Mouse (Mus musculus) MEL (cell line): ENCODE results near the gene Mgat1. TPM values are rescaled to one million over a fixed set of nuclear protein-coding genes. Genes with fewer than 3 reads are reported as not detected.

Experiments used
- DNase-seq: peaks from one replicate; pipeline ENCODE4 v3.0.0; 2011; ENCODE audit warnings: low read depth, low spot score
- H3K27ac ChIP-seq: 2 replicates; pipeline ENCODE4 v1.5.1; 2012; ENCODE audit warnings: low read depth, mild to moderate bottlenecking, control low read depth, low read length, moderate library complexity; ENCODE audit not compliant: control insufficient read depth
- H3K27me3 ChIP-seq, 2 experiments: fragments of 150-350 bp in 1 of 2; sonication (generic) in 1 of 2; 2 replicates each; pipeline ENCODE4 v1.6.1; 2012; ENCODE audit warnings: low read length in 2 of 2, mild to moderate bottlenecking in 2 of 2, improper control_type of control experiment in 1 of 2, moderate library complexity in 1 of 2; ENCODE audit not compliant: insufficient read depth in 2 of 2, control insufficient read depth in 1 of 2
- H3K36me3 ChIP-seq, 2 experiments: 2 replicates each; pipeline ENCODE4 v1.6.1; 2012 to 2014; ENCODE audit warnings: low read length in 2 of 2, improper control_type of control experiment in 1 of 2, inconsistent platforms in 1 of 2, mild to moderate bottlenecking in 1 of 2; ENCODE audit not compliant: insufficient read depth in 2 of 2, control insufficient read depth in 1 of 2
- H3K4me1 ChIP-seq, 2 experiments: fragments of 150-350 bp in 1 of 2; sonication (generic) in 1 of 2; 2 replicates each; pipeline ENCODE4 v1.6.1; 2012; ENCODE audit warnings: low read length in 2 of 2, improper control_type of control experiment in 1 of 2, mild to moderate bottlenecking in 1 of 2; ENCODE audit not compliant: insufficient read depth in 2 of 2, control insufficient read depth in 1 of 2
- H3K4me3 ChIP-seq, 2 experiments: fragments of 150-350 bp in 1 of 2; sonication (generic) in 1 of 2; 2 replicates each; pipeline ENCODE4 v1.5.1; 2012; ENCODE audit warnings: low read depth in 2 of 2, low read length in 2 of 2, mild to moderate bottlenecking in 2 of 2, moderate library complexity in 2 of 2, control low read depth in 1 of 2, improper control_type of control experiment in 1 of 2; ENCODE audit not compliant: control insufficient read depth in 1 of 2, insufficient read depth in 1 of 2
- H3K79me2 ChIP-seq: 2 replicates; pipeline ENCODE4 v1.6.1; 2012; ENCODE audit warnings: mild to moderate bottlenecking, low read length, moderate library complexity; ENCODE audit not compliant: control insufficient read depth, poor library complexity, insufficient read depth
- H3K9ac ChIP-seq: 2 replicates; pipeline ENCODE4 v1.6.1; 2012; ENCODE audit warnings: low read depth, mild to moderate bottlenecking, control low read depth, low read length, moderate library complexity; ENCODE audit not compliant: control insufficient read depth, poor library complexity, severe bottlenecking
- H3K9me3 ChIP-seq: fragments of 150-350 bp; sonication (generic); replicated peaks from 2 replicates; pipeline ENCODE4 v1.6.1; 2012; ENCODE audit warnings: mild to moderate bottlenecking, low read length, improper control_type of control experiment, moderate library complexity; ENCODE audit not compliant: insufficient read depth
- BHLHE40 ChIP-seq: IDR thresholded peaks from 2 replicates; pipeline ENCODE4 v1.6.1; 2012; ENCODE audit warnings: low read depth, mild to moderate bottlenecking, inconsistent platforms, low read length, improper control_type of control experiment, borderline replicate concordance
- CHD2 ChIP-seq: IDR thresholded peaks from 2 replicates; pipeline ENCODE4 v1.6.1; 2011; ENCODE audit warnings: low read length, improper control_type of control experiment
- ELF1 ChIP-seq: IDR thresholded peaks from 2 replicates; pipeline ENCODE4 v1.6.1; 2014; ENCODE audit warnings: low read depth, mild to moderate bottlenecking, inconsistent platforms, low read length, improper control_type of control experiment, moderate library complexity
- GABPA ChIP-seq: IDR thresholded peaks from 2 replicates; pipeline ENCODE4 v1.6.1; 2012; ENCODE audit warnings: low read depth, mild to moderate bottlenecking, inconsistent platforms, low read length, improper control_type of control experiment, moderate library complexity
- HCFC1 ChIP-seq: IDR thresholded peaks from 2 replicates; pipeline ENCODE4 v1.6.1; 2012; ENCODE audit warnings: low read depth, mild to moderate bottlenecking, inconsistent platforms, low read length, improper control_type of control experiment, moderate library complexity
- MAX ChIP-seq: IDR thresholded peaks from 2 replicates; pipeline ENCODE4 v1.6.1; 2011; ENCODE audit warnings: low read length, improper control_type of control experiment
- MEF2A ChIP-seq: IDR thresholded peaks from 2 replicates; pipeline ENCODE4 v1.6.1; 2014; ENCODE audit warnings: low read depth, mild to moderate bottlenecking, inconsistent platforms, low read length, improper control_type of control experiment; ENCODE audit not compliant: poor library complexity, insufficient replicate concordance, severe bottlenecking; ENCODE audit errors: extremely low read depth
- MXI1 ChIP-seq: IDR thresholded peaks from 2 replicates; pipeline ENCODE4 v1.6.1; 2011; ENCODE audit warnings: mild to moderate bottlenecking, low read depth, low read length, improper control_type of control experiment
- MYC ChIP-seq: IDR thresholded peaks from 2 replicates; pipeline ENCODE4 v1.6.1; 2011; ENCODE audit warnings: low read depth, mild to moderate bottlenecking, low read length, improper control_type of control experiment, moderate library complexity
- POLR2AphosphoS5 ChIP-seq: IDR thresholded peaks from 2 replicates; pipeline ENCODE4 v1.6.1; 2012; ENCODE audit warnings: low read depth, borderline replicate concordance, mild to moderate bottlenecking, inconsistent platforms, low read length, moderate library complexity, mixed read lengths
- SIN3A ChIP-seq: IDR thresholded peaks from 2 replicates; pipeline ENCODE4 v1.6.1; 2012; ENCODE audit warnings: low read length, improper control_type of control experiment, inconsistent platforms
- TBP ChIP-seq: IDR thresholded peaks from 2 replicates; pipeline ENCODE4 v1.8.0; 2011; ENCODE audit warnings: low read depth, low read length, improper control_type of control experiment
- TCF12 ChIP-seq: IDR thresholded peaks from 2 replicates; pipeline ENCODE4 v1.6.1; 2014; ENCODE audit warnings: low read depth, mild to moderate bottlenecking, inconsistent platforms, low read length, improper control_type of control experiment, moderate library complexity
- USF1 ChIP-seq: IDR thresholded peaks from 2 replicates; pipeline ENCODE4 v1.6.1; 2014; ENCODE audit warnings: low read depth, mild to moderate bottlenecking, inconsistent platforms, low read length, improper control_type of control experiment, moderate library complexity
- polyA plus RNA-seq, 2 experiments: library from polyadenylated mRNA; stranded (reverse) in 1 of 2; unstranded in 1 of 2; fragments of >175 nt in 1 of 2; fragments of >200 nt in 1 of 2; gene quantifications; 2 replicates each; pipeline versions ENCODE4 v1.2.1 to v1.2.4; 2012; ENCODE audit warnings: low replicate concordance in 2 of 2, low read depth in 1 of 2; ENCODE audit not compliant: insufficient read length in 2 of 2, insufficient read depth in 1 of 2, missing spikeins in 1 of 2
- total RNA-seq: library from RNA; depleted of rRNA; stranded (reverse); fragments of 300-350 nt; gene quantifications from 2 replicates; pipeline ENCODE4 v1.2.3, GENCODE M21; 2012

The Mgat1 gene
- total and polyA plus RNA-seq, 3 experiments = 41.1 to 44.3 TPM; not detected in 1

DNA sequence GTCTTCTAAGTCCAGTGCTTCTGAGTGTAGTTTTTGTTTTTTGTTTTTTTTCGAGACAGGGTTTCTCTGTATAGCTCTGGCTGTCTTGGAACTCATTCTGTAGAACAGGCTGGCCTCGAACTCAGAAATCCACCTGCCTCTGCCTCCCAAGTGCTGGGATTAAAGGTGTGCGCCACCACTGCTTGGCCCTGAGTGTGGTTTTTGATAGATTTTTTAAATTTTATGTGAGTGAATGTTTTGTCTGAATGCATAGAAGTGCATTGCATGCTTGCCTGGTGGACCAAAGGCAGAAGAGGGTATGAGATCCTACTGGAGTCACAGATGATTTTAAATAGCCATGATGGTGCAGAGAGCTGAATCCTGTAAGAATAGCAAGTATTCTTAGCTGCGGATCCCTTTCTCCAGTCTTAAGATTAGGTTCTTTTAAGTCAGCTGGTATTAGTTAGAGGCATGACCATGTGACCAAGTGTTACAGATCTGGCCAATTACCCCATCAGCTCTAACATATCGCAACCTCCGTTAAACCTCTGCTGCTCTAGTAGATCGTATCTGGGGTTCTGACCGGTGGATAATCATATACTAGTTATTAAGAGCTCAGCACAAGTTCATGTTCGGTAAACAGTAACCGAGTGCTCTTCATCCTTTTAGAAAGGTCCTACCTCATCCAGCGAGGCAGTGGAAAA lies 906 bp upstream of the Mgat1 start (continued):
- TF ChIP-seq BHLHE40 (no peak), POLR2AphosphoS5 (no peak)
- TF ChIP-seq, all 39 proteins: peak for 7

- no peak for DNase-seq
- peaks cover 0 to 36% of the 10 kb centered on the region in 2 experiments; a peak in 2 of 4 replicates for H3K36me3 ChIP-seq
- no peaks in the 10 kb centered on the region for H3K27me3 ChIP-seq
- H3K9ac ChIP-seq = peak overlapping the region; percentile 70
- H3K4me3 ChIP-seq = peak overlapping the region; percentile 50 to 52
- H3K4me1 ChIP-seq = peaks cover 30 to 38% of the 10 kb centered on the region in 2 experiments
- TF ChIP-seq ELF1 (no peak), MYC (peak; percentile 9; the same call in 1 of the 2 replicates)
- H3K79me2 ChIP-seq = no peaks in the 10 kb centered on the region
- no peaks in the 10 kb centered on the region for H3K9me3 ChIP-seq
- H3K27ac ChIP-seq = peak overlapping the region; percentile 52
Measured at GRCm38 (mm10) chr11:49244595-49244930, 572 bp downstream of the Mgat1 start.

DNA sequence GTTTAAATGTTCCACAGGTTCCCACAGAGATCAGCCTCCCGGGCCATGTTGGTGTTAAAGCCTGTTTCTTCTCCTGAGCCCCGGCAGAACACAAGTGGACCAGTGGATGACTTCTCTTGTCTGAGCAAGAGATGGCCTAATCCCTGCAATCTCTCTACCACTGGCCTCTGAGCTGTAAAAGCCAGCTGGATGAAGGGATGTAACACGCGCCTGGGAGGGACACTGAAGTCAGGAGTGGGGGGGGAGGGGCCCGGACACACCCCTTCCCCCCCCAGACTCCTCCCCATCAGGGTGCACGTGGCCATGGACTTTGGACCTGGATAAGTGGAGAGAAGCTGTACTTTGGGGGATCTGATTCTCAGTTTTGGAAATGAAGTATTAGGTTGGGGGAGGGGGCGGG lies 1.2 kb downstream of the Mgat1 start:
- H3K27me3 ChIP-seq = no peaks in the 10 kb centered on the region
- peak overlapping the region; percentile 52 for H3K27ac ChIP-seq
- peaks cover 27 to 33% of the 10 kb centered on the region in 2 experiments for H3K4me1 ChIP-seq
- TF ChIP-seq MXI1 (peak; percentile 95), MEF2A (no peak), SIN3A (peak; percentile 89; the same call in 1 of the 2 replicates), GABPA (no peak), CHD2 (peak; percentile 29; the same call in 1 of the 2 replicates), POLR2AphosphoS5 (no peak), HCFC1 (0 out of 2 replicates have a peak, but pooled peaks have one; percentile 16), TCF12 (no peak), TBP (no peak), BHLHE40 (peak; percentile 17; the same call in 1 of the 2 replicates), MAX (peak; percentile 87), USF1 (peak; percentile 84), MYC (peak; percentile 77; the same call in 1 of the 2 replicates)
- no peaks in the 10 kb centered on the region for H3K9me3 ChIP-seq
- H3K4me3 ChIP-seq = peak overlapping the region; percentile 50 to 52
- H3K9ac ChIP-seq = peak overlapping the region; percentile 70
- H3K79me2 ChIP-seq = no peaks in the 10 kb centered on the region
- DNase-seq = peak; percentile 77
- peaks cover 0 to 33% of the 10 kb centered on the region in 2 experiments; a peak in 2 of 4 replicates for H3K36me3 ChIP-seq
